ENCODE assay signal across 9 mouse cellular contexts in the genomic region with DNA sequence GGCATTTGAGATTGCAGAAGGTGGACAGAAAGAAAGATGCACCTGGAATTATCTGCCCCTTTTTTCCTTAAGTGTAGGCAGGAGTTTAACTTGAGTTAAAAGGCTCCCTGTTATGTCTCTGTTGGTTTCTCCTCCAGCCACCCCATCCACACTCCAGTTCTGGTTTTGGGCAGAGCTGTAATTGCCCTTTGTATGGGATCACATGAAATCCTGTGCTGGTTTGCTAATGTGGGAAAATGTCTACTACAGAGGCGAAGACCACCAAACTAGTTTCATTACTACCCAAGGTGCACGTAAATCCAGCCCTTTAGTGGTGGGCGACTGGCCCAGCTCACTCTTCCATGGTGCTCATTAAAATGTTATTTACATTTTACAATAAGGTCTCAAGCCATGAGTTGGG.
DNase-seq lines count a peak whose midpoint lies in the region; ATAC-seq and TF ChIP-seq lines count a peak whose summit lies in the region.
"Had no signal": no experiment of that assay in that cellular context is flagged by ENCODE, and none has a peak within 500 bp of the region (broad histone marks: within the 10 kb centered on the region; RNA-seq: fewer than 3 reads in every experiment).

No protein-coding gene starts in this region.

- H3K9me3 ChIP-seq in intestine, embryonic 14.5 days (ENCODE audit: control insufficient read depth, low read length) = no peaks in the 10 kb centered on the region
- no peaks in the 10 kb centered on the region for H3K9me3 ChIP-seq in intestine, postnatal 0 days (ENCODE audit: control insufficient read depth)
- H3K9me3 ChIP-seq in kidney, embryonic 15.5 days (replicated peaks) = no peaks in the 10 kb centered on the region
- H3K9me3 ChIP-seq in midbrain, embryonic 15.5 days = no peaks in the 10 kb centered on the region

- peaks cover 27% of the 10 kb centered on the region for H3K4me1 ChIP-seq in intestine, embryonic 14.5 days (replicated peaks; ENCODE audit: control insufficient read depth, insufficient read depth, low read length)
- no peaks in the 10 kb centered on the region for H3K4me1 ChIP-seq in intestine, postnatal 0 days (replicated peaks; ENCODE audit: control insufficient read depth, insufficient read depth, low read length)
- H3K4me1 ChIP-seq in brown adipose tissue, adult 24 weeks (ENCODE audit: control insufficient read depth, insufficient read depth, insufficient read length, low read length) = peaks cover 18% of the 10 kb centered on the region
- peaks cover 51% of the 10 kb centered on the region for H3K4me1 ChIP-seq in kidney, embryonic 15.5 days
- H3K4me1 ChIP-seq in midbrain, embryonic 15.5 days = peaks cover 53% of the 10 kb centered on the region

- H3K4me3 ChIP-seq in intestine, embryonic 14.5 days (ENCODE audit: low read depth, low read length) = no peak overlapping the region
- no peak overlapping the region for H3K4me3 ChIP-seq in intestine, postnatal 0 days (ENCODE audit: low read depth, low read length)
- no peak overlapping the region; the same call in 1 of the 2 replicates for H3K4me3 ChIP-seq in brown adipose tissue, adult 24 weeks (ENCODE audit: insufficient read depth, low read depth, low read length)
- H3K4me3 ChIP-seq in kidney, embryonic 15.5 days (replicated peaks) = no peak overlapping the region
- no peak overlapping the region for H3K4me3 ChIP-seq in midbrain, embryonic 15.5 days

- no peaks in the 10 kb centered on the region for H3K36me3 ChIP-seq in intestine, embryonic 14.5 days (ENCODE audit: control insufficient read depth, insufficient read depth, low read length)
- H3K36me3 ChIP-seq in intestine, postnatal 0 days (ENCODE audit: control insufficient read depth, insufficient read depth) = no peaks in the 10 kb centered on the region
- no peaks in the 10 kb centered on the region for H3K36me3 ChIP-seq in kidney, embryonic 15.5 days
- H3K36me3 ChIP-seq in midbrain, embryonic 15.5 days (replicated peaks) = no peaks in the 10 kb centered on the region

- no peak for ATAC-seq in intestine, embryonic 14.5 days (replicated peaks; ENCODE audit: low FRiP score, low TSS enrichment, low read depth)
- ATAC-seq in intestine, postnatal 0 days = no peak
- ATAC-seq in kidney, embryonic 15.5 days (replicated peaks; ENCODE audit: low FRiP score) = no peak; the same call in 1 of the 2 replicates
- no peak for ATAC-seq in midbrain, embryonic 15.5 days (replicated peaks)
- no peak for ATAC-seq in frontal cortex, adult (ENCODE audit: low TSS enrichment)

- H3K9ac ChIP-seq in intestine, embryonic 14.5 days (ENCODE audit: low read length) = no peak overlapping the region
- H3K9ac ChIP-seq in intestine, postnatal 0 days (ENCODE audit: low read depth, low read length) = no peak overlapping the region
- H3K9ac ChIP-seq in kidney, embryonic 15.5 days = no peak overlapping the region
- no peak overlapping the region for H3K9ac ChIP-seq in midbrain, embryonic 15.5 days

- TF ChIP-seq CTCF in intestine, postnatal 0 days (IDR thresholded peaks at IDR 0.05; ENCODE audit: low read depth) = no peak

- no peaks in the 10 kb centered on the region for H3K27me3 ChIP-seq in intestine, embryonic 14.5 days (replicated peaks; ENCODE audit: control insufficient read depth, insufficient read depth, low read length)
- H3K27me3 ChIP-seq in intestine, postnatal 0 days (replicated peaks; ENCODE audit: control insufficient read depth, insufficient read depth, low read length) = no peaks in the 10 kb centered on the region
- H3K27me3 ChIP-seq in kidney, embryonic 15.5 days = no peaks in the 10 kb centered on the region
- no peaks in the 10 kb centered on the region for H3K27me3 ChIP-seq in midbrain, embryonic 15.5 days (replicated peaks)
- H3K27me3 ChIP-seq: CH12.LX had no signal

- H3K27ac ChIP-seq in intestine, embryonic 14.5 days (ENCODE audit: low read depth) = peak overlapping the region; percentile 30
- H3K27ac ChIP-seq in intestine, postnatal 0 days (ENCODE audit: low read depth, low read length) = no peak overlapping the region
- H3K27ac ChIP-seq in brown adipose tissue, adult 24 weeks (replicated peaks; ENCODE audit: low read depth, low read length) = 0 out of 2 replicates have a peak overlapping the region, but pooled peaks have one; percentile 51
- peak overlapping the region; percentile 82 for H3K27ac ChIP-seq in kidney, embryonic 15.5 days
- peak overlapping the region; percentile 24; the same call in 1 of the 2 replicates for H3K27ac ChIP-seq in midbrain, embryonic 15.5 days

- WGBS in intestine, embryonic 14.5 days = 22% methylated on average over 3 of the region's 3 CpGs
- 35% methylated on average over 3 of the region's 3 CpGs for WGBS in intestine, postnatal 0 days
- WGBS in kidney, embryonic 15.5 days = 10% methylated on average over 3 of the region's 3 CpGs
- 8% methylated on average over 3 of the region's 3 CpGs for WGBS in midbrain, embryonic 15.5 days

- peak; percentile 54 for DNase-seq in intestine, embryonic 14.5 days (ENCODE audit: low spot score)
- peak; percentile 24 for DNase-seq in gastrocnemius, postnatal 25 days
- no peak for DNase-seq in cerebellum, adult 18-20 months

- H3K4me2 ChIP-seq in intestine, embryonic 14.5 days (ENCODE audit: low read length) = no peak overlapping the region
- H3K4me2 ChIP-seq in intestine, postnatal 0 days (replicated peaks; ENCODE audit: low read depth) = no peak overlapping the region
- H3K4me2 ChIP-seq in kidney, embryonic 15.5 days = peak overlapping the region; percentile 18; the same call in 1 of the 2 replicates
- H3K4me2 ChIP-seq in midbrain, embryonic 15.5 days = peak overlapping the region; percentile 17; the same call in 1 of the 2 replicates

Comparison
In these comparisons a context has a peak if more than half of its experiments do, and no peak if none do; other contexts are left out.
1. DNase-seq: peak in intestine, embryonic 14.5 days (single experiment) and gastrocnemius, postnatal 25 days (single experiment); none in cerebellum, adult 18-20 months (0 of 2).
2. H3K4me2 ChIP-seq: peak in kidney, embryonic 15.5 days (single experiment) and midbrain, embryonic 15.5 days (single experiment); none in intestine, embryonic 14.5 days (single experiment) and intestine, postnatal 0 days (single experiment).